Mouse (Mus musculus): ENCODE results near the gene Papss2.

DNA sequence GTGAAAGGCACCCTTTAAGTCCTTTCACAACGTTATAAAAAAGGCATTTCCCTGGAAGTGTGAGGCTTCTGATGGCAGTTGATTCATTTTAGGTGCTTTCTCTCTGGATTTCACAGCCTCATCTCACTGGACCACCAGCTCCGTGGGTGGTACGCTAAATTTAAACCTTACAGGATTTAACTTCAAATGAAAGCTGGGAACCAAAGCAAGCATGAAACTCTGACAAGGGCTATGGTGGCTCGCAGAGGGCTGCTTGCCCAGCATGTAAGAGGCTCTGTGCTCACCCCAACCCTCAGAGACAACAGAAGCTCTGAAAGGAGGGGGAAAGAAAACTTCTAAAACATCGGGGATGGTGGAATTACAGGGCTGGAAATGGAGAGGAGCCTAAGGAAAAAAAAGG, 92.1 kb downstream of the Papss2 start:
- TF ChIP-seq CTCF (IDR thresholded peaks at IDR 0.05; ENCODE audit: low read depth, low read length): no peak
- no peak for TF ChIP-seq POLR2A (IDR thresholded peaks at IDR 0.05; ENCODE audit: extremely low read depth, insufficient read depth, low read length)

Data from liver, adult 2 months (tissue).